Mouse (Mus musculus): Measurements from ENCODE around the gene Stk24. TPM values are rescaled to one million over a fixed set of nuclear protein-coding genes. Genes with fewer than 3 reads are reported as not detected.

The Stk24 gene
- total RNA-seq, 2 experiments from 2014 or later: 102 to 117 TPM

DNA sequence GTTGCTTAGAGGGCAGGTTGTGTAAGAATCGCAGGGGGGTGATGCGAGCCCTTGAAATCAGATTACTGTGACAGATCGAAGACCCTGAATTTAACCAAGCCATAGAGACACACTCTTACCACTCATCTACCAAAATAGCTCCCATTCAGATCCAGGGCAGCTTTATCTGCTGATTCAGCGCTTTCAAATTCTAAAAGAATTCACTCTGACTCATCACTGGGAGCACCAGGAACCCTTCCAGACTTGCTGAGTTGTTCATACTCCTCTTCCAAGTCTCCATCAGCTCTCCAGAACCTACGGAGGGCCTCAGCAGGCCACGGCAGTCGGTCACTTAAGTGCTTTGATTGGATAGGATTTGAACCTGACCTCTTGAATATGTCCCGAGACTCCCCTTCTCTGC, 5.6 kb upstream of the Stk24 start:
- no peak for ATAC-seq (replicated peaks; ENCODE audit: low FRiP score, low TSS enrichment, poor library complexity, severe bottlenecking)

DNA sequence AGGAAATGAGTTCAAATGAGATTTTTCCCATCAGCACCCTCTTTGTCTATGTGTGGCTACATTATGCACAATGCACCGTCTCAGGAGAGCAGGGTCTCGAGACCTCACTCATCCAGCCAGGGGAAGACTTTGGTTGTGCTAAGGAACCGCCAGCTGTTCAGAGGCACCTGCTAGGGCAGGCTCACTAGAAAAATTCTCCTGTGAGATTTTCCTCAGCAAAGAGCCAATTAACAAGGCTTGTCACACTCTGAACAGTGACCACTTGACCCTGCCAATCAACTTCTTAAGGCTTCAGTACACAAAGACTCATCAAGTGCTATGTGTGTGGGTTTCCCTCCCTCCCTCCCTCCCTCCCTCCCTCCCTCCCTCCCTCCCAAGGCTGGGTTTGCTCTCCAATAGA, 4.0 kb upstream of the Stk24 start:
- ATAC-seq (replicated peaks; ENCODE audit: low FRiP score, low TSS enrichment, poor library complexity, severe bottlenecking): no peak

DNA sequence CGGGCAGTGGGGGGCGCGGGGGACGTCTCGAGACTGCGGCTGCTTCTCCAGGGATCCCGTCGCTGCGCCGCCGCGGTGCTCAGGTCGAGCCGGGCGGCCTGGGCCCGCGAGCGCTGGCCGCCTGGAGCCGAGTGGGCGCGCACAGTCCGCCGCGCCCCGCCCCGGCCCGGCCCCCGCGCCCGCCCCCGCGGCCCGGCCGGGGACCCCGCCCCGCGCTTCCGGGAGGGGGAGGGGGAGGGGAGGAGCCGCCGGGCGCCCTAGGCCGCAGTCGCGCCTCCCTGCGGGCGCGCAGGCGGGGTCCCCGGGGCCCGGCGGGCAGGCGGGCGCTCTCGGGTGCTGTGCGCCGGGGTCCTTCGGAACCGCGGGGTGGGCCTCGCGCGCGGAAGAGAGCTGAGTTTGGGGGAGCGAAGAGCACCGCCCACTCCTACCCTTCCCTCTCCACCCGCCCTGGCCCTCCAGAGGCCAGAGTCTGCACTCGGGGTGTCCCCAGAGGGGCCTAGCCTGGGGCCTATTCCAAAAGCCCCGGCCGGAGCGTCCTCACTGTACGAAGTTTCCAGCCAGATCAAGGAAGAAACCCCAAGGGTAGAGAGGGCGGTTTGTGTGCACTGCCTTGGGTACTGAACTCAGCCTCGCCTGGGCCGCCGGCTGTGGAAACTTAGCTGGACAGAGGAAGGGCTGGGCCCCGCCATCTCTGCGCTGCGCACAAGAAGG, 540 bp downstream of the Stk24 start:
- peak; percentile 64 for ATAC-seq (replicated peaks; ENCODE audit: low FRiP score, low TSS enrichment, poor library complexity, severe bottlenecking)

DNA sequence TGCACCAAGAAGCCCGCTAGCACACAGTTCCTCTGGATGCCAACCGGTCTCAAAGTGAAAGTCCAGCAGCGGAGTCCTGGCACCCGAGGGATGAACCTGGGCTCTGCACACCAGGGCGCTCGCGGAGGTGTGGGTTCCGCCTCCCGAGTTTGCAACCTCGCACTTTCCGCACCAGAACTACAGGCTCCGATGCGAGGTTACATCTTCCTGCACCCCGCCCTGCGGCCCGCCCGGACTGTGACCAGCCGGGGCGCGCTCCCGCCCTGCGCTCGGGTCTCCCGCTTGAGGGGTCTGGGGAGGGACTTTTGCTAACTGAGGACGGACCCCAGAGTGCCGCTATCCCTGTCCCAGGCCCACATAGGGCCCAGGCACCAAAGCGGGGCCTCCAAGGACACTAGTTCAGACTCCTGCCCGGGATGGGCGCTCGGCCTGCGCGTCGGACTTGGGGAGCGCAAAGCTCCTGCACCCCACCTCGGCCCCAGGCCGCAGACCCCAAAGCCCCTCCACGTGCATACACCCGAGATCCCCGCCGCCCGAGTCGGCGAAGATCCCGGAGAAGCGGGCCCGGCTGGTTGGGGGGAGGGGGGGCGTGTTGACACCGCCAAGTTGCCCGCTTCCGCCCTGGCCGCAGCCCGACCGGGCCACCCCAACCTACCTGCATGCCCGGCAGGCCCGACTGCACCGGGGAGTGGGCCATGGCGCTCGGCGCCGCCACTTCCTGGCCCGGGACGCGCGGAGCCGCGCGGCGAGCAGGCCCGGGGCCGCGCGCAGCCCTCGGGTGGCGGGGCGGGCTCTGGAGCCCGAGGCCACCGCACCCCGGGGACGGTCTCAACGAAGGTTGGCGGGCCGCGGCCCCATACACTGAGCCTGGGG, 1.3 kb downstream of the Stk24 start:
- peak; percentile 39 for ATAC-seq (replicated peaks; ENCODE audit: low FRiP score, low TSS enrichment, poor library complexity, severe bottlenecking)

DNA sequence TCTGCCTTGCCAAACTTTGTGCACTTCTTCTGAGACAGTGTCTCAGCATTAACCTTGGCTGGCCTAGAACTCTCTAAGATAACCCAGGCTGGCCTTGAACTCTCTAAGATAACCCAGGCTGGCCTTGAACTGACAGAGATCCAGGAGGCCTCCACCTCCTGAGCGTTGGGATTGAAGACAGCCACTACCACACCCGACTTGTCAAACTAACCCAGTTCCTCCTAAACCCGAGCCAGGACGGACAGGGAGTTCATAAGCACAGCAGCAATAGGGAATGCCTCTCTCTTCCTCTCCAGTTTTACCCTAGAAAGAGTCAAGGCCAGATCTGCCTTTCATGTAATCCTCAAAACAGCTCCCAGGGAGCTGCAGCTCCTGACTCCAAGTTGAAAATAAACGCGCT, 3.2 kb downstream of the Stk24 start:
- no peak for ATAC-seq (replicated peaks; ENCODE audit: low FRiP score, low TSS enrichment, poor library complexity, severe bottlenecking)

- no peak for ATAC-seq (replicated peaks; ENCODE audit: low FRiP score, low TSS enrichment, poor library complexity, severe bottlenecking)
Measured at GRCm38 (mm10) chr14:121373901-121374300, 5.9 kb downstream of the Stk24 start.

DNA sequence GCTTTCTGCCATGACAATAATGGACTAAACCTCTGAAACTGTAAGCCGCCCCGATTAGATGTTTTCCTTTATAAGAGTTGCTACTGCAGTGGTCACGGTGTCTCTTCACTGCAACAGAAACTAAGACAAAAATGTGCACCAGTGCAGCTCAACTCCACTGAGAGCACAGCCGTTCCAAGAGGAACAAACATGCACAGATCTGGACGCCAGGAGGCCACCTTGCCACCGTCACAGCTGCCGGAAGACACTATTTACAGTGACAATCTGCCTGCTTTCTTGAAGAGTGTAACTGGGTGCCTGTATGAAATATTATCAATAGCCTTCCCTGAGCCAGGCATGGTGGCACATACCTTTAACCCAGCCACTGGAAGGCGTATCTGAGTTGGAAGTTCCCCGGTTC, 6.8 kb downstream of the Stk24 start:
- no peak for ATAC-seq (replicated peaks; ENCODE audit: low FRiP score, low TSS enrichment, poor library complexity, severe bottlenecking)

DNA sequence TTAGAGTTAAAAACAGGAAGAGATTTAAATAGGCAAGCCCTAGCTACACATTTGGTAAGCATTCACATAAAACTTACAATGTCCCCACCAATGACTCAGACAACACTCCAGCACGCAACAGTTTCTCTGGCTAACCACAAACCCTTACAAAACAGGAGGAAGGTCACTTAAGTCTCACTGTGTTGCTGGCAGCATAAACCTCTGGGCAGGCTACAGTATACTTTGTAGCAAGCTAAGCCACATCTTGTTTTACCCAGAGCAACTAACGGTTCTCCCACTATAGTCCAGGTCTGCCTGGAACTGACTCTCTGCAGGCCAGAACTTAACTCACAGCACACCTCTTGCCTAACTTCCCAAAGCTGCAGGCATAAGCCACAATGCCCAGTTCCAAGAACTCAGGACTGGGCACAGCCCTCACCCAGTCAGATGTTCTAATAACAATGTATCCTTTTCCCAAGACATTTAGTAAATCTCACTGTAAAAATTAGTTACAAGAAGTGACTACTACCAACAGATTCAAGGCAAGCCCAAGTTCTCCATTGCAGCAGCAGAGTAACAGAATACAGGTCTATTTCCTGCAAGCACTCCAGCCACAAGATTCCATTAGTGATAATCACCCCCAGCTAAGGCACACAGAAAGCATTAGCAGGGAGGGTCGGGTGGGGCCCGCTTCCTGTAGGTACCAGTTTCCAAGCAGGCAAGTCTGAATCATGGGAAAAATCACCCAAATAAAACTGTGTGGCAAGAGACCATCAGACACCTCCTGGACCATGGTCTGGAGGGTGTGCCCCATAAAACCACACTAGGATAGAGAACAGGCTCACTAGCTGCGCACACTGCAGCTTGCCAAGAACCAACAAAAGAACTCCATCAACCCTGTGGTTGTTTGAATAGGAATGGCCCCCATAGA, 7.6 kb downstream of the Stk24 start:
- no peak; the same call in 1 of the 2 replicates for ATAC-seq (replicated peaks; ENCODE audit: low FRiP score, low TSS enrichment, poor library complexity, severe bottlenecking)

DNA sequence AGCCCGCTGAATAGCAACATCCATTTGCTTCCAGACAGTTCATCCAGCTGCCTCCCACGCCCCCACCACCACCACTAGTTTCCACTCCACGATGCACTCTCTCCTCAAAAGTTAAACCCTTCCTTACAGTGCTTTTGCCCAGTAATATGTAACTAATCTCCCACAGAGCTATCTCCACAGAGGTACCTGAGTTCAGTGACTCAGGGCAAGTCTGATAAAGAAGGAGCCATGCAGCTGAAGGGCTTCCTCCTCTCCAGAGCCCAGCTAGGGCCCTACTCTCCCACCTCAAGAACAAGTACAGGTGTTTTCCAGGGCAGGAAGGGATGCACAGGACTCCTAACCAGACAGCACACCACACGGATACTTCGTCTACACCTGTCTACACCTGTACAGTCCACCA, 10.4 kb downstream of the Stk24 start:
- no peak for ATAC-seq (replicated peaks; ENCODE audit: low FRiP score, low TSS enrichment, poor library complexity, severe bottlenecking)

GRCm38 (mm10) chr14:121368108-121368705, 11.6 kb downstream of the Stk24 start:
- ATAC-seq (replicated peaks; ENCODE audit: low FRiP score, low TSS enrichment, poor library complexity, severe bottlenecking): peak; percentile 32

DNA sequence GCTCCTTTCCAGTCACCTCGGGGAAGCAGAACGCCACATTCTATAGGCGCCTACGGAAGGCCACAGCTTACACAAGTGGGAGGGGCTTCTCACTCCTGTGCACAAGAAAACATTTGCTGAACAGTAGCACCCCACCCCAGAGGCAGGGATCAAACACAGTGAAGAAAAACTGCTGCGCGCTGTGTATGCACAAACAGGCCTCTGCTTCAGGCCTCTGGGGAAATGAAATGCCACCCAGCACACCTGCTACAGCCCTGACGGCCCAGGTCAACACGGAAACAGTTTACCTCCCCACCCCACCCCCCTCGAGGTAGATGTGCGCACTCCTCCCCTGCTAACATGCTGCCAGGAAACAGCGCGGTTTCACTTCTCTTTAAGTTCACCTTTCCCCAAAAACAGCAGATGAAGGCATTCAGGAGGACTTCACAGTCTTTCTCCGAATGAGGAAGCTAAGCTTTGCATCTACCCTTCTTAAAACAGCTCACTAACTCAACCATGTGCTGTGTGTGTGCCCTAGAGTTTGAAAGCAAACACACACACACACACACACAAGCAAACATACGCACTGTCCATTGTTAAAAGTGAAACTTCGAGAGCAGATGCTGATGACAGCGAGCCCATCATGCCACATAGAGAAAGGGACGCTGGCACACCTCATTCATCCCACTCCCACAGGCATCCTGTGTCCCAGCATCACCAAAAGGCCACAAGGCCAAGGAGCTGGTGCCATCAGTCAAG, 13.7 kb downstream of the Stk24 start:
- peak; percentile 36 for ATAC-seq (replicated peaks; ENCODE audit: low FRiP score, low TSS enrichment, poor library complexity, severe bottlenecking)

DNA sequence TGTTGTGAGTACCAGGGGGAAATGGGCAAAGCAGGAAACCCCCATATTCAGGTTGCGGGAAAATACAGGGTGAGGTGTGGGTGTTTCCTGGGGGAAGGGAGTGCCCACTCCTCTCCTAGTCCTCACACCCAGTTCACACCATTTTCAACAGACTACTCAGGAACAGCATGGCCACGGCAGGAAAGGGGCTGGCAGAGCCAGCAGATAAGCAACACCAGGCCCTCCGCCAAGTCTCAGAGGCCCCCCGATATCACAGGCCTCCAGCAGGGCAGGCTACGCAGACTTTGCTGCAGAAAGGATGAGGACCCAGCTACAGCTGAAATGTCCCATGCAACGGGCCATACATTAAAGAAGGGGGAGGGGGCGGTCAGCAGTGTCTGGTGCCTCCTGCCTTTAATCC, 14.4 kb downstream of the Stk24 start:
- peak; percentile 76 for ATAC-seq (replicated peaks; ENCODE audit: low FRiP score, low TSS enrichment, poor library complexity, severe bottlenecking)

- peak; percentile 15 for ATAC-seq (replicated peaks; ENCODE audit: low FRiP score, low TSS enrichment, poor library complexity, severe bottlenecking)
Measured at GRCm38 (mm10) chr14:121364282-121364681, 15.5 kb downstream of the Stk24 start.

DNA sequence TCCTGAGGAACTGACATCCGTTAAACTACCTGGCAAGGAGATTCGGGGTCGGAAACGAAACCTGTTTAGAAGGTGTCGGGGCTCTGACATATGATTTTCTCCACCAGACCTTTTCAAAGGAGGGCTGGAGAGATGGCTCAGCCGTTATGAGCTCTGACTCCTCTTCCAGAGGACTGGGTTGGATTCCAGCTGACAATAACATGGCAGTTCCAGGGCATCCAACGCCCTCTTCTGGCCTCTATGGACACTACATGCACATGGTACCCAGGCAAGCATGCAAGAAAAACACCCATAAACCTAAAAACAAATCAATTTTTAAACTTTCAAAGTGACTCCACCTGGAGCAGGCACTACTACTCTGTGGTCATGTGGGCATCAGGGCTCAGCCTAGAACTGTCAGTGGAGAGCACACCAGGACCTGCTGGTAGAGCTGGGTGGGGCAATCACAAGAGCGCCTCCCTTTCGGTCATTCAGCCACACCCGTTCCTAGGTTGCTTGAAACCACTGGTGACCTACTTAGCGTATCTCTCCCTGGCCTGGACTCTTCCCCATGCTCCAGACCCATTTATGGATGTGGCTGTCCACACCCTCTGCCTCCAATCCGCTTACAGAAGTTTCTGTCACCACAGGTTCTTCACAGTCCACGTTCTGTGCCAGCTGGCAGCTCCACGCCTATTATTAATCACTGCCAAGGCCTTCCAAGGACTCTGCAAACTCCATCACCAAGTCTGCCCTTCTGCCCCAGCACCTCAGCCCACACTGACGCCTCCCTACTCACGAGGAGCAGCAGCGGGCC, 18.3 kb downstream of the Stk24 start:
- ATAC-seq (replicated peaks; ENCODE audit: low FRiP score, low TSS enrichment, poor library complexity, severe bottlenecking): 0 out of 2 replicates have a peak, but pooled peaks have one; percentile 6

DNA sequence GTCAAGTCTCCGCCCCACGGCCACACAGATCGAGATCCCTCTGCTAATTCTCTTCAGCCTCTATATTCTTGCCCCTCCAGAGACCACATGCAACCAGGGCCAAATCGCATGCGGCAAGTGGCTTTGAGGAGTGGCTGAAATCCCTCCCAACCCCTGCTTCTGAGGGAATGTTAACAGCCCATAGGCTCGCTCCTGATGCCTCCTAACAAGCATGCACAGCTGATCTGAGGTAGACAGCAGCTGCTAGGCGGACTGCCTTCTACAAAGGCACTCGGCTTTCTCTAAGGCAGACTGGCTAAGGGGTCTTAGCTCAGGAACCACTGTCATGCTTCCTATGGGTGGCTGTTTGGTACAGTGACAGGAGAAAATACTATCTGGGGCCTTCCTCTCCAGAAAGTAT, 20.0 kb downstream of the Stk24 start:
- no peak for ATAC-seq (replicated peaks; ENCODE audit: low FRiP score, low TSS enrichment, poor library complexity, severe bottlenecking)

GRCm38 (mm10) chr14:121359015-121359414, 20.8 kb downstream of the Stk24 start:
- ATAC-seq (replicated peaks; ENCODE audit: low FRiP score, low TSS enrichment, poor library complexity, severe bottlenecking): no peak

GRCm38 (mm10) chr14:121358327-121358726, 21.5 kb downstream of the Stk24 start:
- ATAC-seq (replicated peaks; ENCODE audit: low FRiP score, low TSS enrichment, poor library complexity, severe bottlenecking): peak; percentile 13

DNA sequence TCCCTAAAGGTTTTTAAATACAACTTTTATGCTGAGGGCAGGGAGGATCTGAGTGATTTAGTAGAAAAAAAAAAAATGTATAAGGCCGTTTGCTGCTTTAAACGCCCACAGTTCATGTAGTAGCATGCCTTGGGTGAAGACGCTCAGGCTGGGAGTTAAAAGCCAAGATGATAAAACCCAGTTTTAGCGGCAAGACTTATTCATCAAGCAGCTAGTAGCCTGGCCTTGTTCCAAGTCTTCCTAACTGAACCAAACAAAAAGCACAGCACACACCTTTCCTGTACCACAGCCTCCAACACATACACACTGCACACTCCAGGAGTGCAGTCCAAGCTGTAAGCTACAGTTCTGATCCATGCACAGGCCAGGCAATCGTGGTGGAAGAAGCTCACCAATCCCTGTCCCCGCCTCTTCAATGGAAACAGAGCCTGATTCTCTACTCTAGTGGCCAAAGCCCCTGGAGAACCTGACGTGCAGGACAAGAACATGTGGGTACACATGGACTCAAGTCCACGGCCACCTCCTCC, 23.4 kb downstream of the Stk24 start:
- ATAC-seq (replicated peaks; ENCODE audit: low FRiP score, low TSS enrichment, poor library complexity, severe bottlenecking): peak; percentile 16; the same call in 1 of the 2 replicates

Data from megakaryocyte-erythroid progenitor cell, adult 5-6 weeks (primary cell).